Mouse (Mus musculus): ENCODE data around the gene Olfr1328. TPM values are rescaled to one million over a fixed set of nuclear protein-coding genes. Genes with fewer than 3 reads are reported as not detected.

Olfr1328 gene
- polyA plus RNA-seq (2014; fragmentation: Illumina TruSeq; extraction: RNeasy Lipid Tissue Mini Kit (QIAGEN cat#74804)): not detected

DNA sequence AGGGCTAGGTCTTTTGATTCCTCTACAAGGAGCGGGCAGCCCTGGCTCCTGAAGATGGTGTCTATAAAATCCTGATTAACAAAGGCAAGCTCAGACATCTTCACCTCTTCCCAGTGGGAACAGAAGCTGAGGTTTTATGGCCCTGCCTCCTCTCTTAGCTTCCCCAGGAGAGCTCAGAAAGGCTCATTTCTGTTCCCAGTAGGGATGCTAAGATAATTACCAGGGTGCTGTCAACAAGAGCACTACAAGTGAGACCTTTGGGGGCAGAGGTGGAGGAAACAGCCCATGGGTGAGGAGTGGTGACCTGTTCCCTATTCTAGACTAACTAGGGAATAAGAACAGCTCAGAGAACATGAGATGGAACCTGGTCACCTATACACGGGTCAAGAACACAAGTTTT lies at the start of gene Olfr1328:
TSS of gene Olfr1328 (minus strand) at position 101 of the 400 bp plus-strand sequence.

DNA sequence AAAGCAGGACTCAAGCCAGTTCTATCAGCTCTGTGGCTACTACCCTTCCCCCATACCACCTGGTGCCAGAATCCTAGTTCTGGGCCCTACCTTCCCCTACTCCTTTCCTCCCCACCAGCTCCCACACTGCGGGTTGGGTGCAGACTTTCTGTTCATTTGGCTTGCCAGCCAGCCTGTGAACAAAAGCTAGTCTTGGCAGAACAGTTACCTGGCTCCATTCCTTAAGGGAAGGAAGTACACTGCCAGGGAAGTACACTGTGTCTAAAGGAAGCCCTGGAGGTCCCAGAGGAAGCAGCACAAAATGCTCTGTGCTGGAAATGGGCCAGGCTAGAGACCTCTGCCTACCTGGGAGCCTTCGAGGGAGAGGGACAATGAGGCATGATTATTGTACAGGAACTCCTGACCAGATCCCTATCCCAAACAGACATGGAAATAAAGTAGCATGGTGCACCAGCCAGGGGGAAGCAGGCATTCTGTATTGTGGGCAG lies 22.8 kb upstream of the Olfr1328 start, which contains the start of gene Lao1:
TSS of gene Lao1 (plus strand) at position 438 of the 488 bp plus-strand sequence.

DNA sequence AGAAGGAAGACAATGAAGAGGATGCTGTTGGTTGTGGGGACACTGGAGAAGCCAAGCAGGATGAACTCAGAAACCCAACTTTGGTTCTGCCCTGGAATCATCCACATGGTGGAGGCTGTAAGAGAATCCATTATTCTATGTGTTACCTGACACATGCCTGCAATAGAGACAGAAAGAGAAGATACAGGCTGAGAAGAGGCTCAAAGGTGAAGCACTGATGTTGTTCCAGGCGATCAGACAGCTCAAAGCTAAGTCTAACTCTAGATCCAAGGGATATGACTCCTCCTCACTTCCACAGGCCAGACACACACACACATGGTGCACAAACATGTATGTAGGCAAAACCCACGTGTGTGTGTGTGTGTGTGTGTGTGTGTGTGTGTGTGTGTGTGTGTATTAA lies 21.0 kb downstream of the Olfr1328 start, which contains the start of gene Olfr1329:
TSS of gene Olfr1329 (minus strand) at position 101 of the 400 bp plus-strand sequence.

DNA sequence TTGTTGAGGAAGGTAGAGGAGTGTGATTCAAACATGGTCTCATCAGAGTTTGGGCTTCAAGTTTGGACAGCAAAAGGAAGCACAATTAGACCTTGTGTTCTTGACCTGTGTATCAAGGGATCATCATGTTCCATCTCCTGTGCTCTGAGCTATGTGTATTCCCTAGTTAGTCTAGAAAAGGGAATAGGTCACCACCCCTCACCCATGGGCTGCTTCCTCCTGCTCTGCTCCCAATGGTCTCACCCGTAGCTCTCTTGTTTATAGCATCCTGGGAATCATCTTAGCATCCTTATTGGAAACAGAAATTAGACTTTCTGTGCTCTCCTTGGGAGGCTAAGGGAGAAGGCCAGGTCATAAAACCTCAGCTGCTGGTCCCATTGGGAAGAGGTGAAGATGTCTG lies 50.1 kb downstream of the Olfr1328 start, which contains the start of gene Olfr1330:
TSS of gene Olfr1330 (plus strand) at position 301 of the 400 bp plus-strand sequence.

Other genes with a start within 250 kb of the Olfr1328 start
- not detected for gene Olfr1342, start 245.9 kb downstream of the Olfr1328 start, polyA plus RNA-seq (2014; fragmentation: Illumina TruSeq; extraction: RNeasy Lipid Tissue Mini Kit (QIAGEN cat#74804))
- gene Olfr1341, start 235.1 kb downstream of the Olfr1328 start, polyA plus RNA-seq (2014; fragmentation: Illumina TruSeq; extraction: RNeasy Lipid Tissue Mini Kit (QIAGEN cat#74804)): not detected
- gene Olfr1340, start 218.5 kb downstream of the Olfr1328 start, polyA plus RNA-seq (2014; fragmentation: Illumina TruSeq; extraction: RNeasy Lipid Tissue Mini Kit (QIAGEN cat#74804)): not detected
- not detected for gene Olfr1339, start 206.4 kb downstream of the Olfr1328 start, polyA plus RNA-seq (2014; fragmentation: Illumina TruSeq; extraction: RNeasy Lipid Tissue Mini Kit (QIAGEN cat#74804))
- not detected for gene Olfr1338, start 179.9 kb downstream of the Olfr1328 start, polyA plus RNA-seq (2014; fragmentation: Illumina TruSeq; extraction: RNeasy Lipid Tissue Mini Kit (QIAGEN cat#74804))
- not detected for gene Olfr1337, start 156.0 kb downstream of the Olfr1328 start, polyA plus RNA-seq (2014; fragmentation: Illumina TruSeq; extraction: RNeasy Lipid Tissue Mini Kit (QIAGEN cat#74804))
- not detected for gene Olfr1335, start 128.7 kb downstream of the Olfr1328 start, polyA plus RNA-seq (2014; fragmentation: Illumina TruSeq; extraction: RNeasy Lipid Tissue Mini Kit (QIAGEN cat#74804))
- not detected for gene Olfr1333, start 102.3 kb downstream of the Olfr1328 start, polyA plus RNA-seq (2014; fragmentation: Illumina TruSeq; extraction: RNeasy Lipid Tissue Mini Kit (QIAGEN cat#74804))
- not detected for gene Olfr1331, start 74.0 kb downstream of the Olfr1328 start, polyA plus RNA-seq (2014; fragmentation: Illumina TruSeq; extraction: RNeasy Lipid Tissue Mini Kit (QIAGEN cat#74804))
- gene Olfr1330, start 50.0 kb downstream of the Olfr1328 start, polyA plus RNA-seq (2014; fragmentation: Illumina TruSeq; extraction: RNeasy Lipid Tissue Mini Kit (QIAGEN cat#74804)): not detected
- gene Olfr1329, start 21.1 kb downstream of the Olfr1328 start, polyA plus RNA-seq (2014; fragmentation: Illumina TruSeq; extraction: RNeasy Lipid Tissue Mini Kit (QIAGEN cat#74804)): not detected
- gene Lao1, start 23.0 kb upstream of the Olfr1328 start, polyA plus RNA-seq (2014; fragmentation: Illumina TruSeq; extraction: RNeasy Lipid Tissue Mini Kit (QIAGEN cat#74804)): 0.43 TPM
- 5.2 TPM for gene Slc2a1, start 170.1 kb upstream of the Olfr1328 start, polyA plus RNA-seq (2014; fragmentation: Illumina TruSeq; extraction: RNeasy Lipid Tissue Mini Kit (QIAGEN cat#74804))
- 0.63 TPM for gene Zfp691, start 235.6 kb upstream of the Olfr1328 start, polyA plus RNA-seq (2014; fragmentation: Illumina TruSeq; extraction: RNeasy Lipid Tissue Mini Kit (QIAGEN cat#74804))